Mouse (Mus musculus) activated CD4-positive, CD25-positive, alpha-beta regulatory T cell (primary cell): ENCODE results near the gene Gm20773. TPM values are rescaled to one million over a fixed set of nuclear protein-coding genes. Genes with fewer than 3 reads are reported as not detected.

Experiments
- polyA plus RNA-seq, 2 experiments: library from polyadenylated mRNA; unstranded; fragments of 100-300 nt; shearing (Covaris generic); gene quantifications; one replicate each; pipeline ENCODE4 v1.2.1; 2017

Gene Gm20773
- polyA plus RNA-seq = not detected

DNA sequence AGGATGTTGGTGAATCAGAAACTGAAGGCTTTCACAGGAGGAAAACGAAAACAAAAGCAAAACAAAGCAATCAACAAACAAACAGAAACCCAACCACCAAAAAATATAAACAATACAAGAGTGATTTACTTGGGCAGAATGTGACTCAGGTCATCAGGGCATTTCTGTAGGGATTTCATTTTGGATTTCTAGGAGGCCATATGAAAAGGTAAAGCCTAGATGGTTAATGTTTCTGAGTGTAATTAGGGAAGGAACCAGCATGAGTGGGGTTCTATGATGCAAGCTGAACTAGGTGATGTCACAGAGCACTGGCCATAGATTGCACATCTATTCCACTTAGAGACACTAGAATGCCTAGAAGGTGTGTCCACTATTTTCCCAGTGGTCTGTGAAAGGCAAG lies at the start of gene Gm20773:
TSS of gene Gm20773 (plus strand) at position 301 of the 400 bp plus-strand sequence.

GRCm38 (mm10) chrY:13465479-13465878 lies 28.3 kb upstream of the Gm20773 start, which contains the start of gene Gm21866:
Gene Gm21866 (minus strand): TSS chrY:13465579.

Other genes with a start within 250 kb of the Gm20773 start
- not detected for gene Gm21440, start 241.6 kb upstream of the Gm20773 start, polyA plus RNA-seq
- not detected for gene Gm21454, start 241.6 kb upstream of the Gm20773 start, polyA plus RNA-seq
- not detected for gene Gm21725, start 145.0 kb upstream of the Gm20773 start, polyA plus RNA-seq
- gene Gm21866, start 28.4 kb upstream of the Gm20773 start, polyA plus RNA-seq = not detected